Mouse (Mus musculus): ENCODE measurements at regions not wholly inside any gene's neighbourhood (a gene's known extent, or its start where the extent isn't known, plus 50 kb on each side); places are given as distances from the start of the nearest gene placed in this dataset.

GRCm38 (mm10) chr3:148542217-148542616 lies 448.1 kb downstream of the Adgrl2 start:
- TF ChIP-seq CTCF (IDR thresholded peaks at IDR 0.05; ENCODE audit: extremely low read depth, insufficient read length, insufficient replicate concordance, low read depth, low read length) (no peak), POLR2A (IDR thresholded peaks at IDR 0.05; ENCODE audit: low read depth, low read length) (no peak)
